Mouse (Mus musculus): ENCODE measurements around the gene Twist1.

The Twist1 gene

GRCm38 (mm10) chr12:33956576-33957399, 683 bp upstream of the Twist1 start:
- Histone ChIP-seq H3K9me3 (ENCODE audit: low read length) (no peaks in the 10 kb centered on the region), H3K27me3 (ENCODE audit: insufficient read depth, low read length) (peaks cover 63% of the 10 kb centered on the region), H3K4me1 (replicated peaks; ENCODE audit: low read depth, low read length) (peaks cover 25% of the 10 kb centered on the region), H3K36me3 (ENCODE audit: insufficient read depth, low read length) (no peaks in the 10 kb centered on the region), H3K4me3 (replicated peaks; ENCODE audit: low read length) (peak overlapping the region; percentile 79)
- TF ChIP-seq CTCF (conservative IDR thresholded peaks at IDR 0.05; ENCODE audit: low read length): no peak
- no peak for TF ChIP-seq NANOG (IDR thresholded peaks at IDR 0.05; ENCODE audit: borderline replicate concordance, low read length)
- TF ChIP-seq POU5F1 (IDR thresholded peaks at IDR 0.05; ENCODE audit: borderline replicate concordance, low read length): no peak

- TF ChIP-seq NANOG (IDR thresholded peaks at IDR 0.05; ENCODE audit: borderline replicate concordance, low read length): no peak
- no peak for TF ChIP-seq POU5F1 (IDR thresholded peaks at IDR 0.05; ENCODE audit: borderline replicate concordance, low read length)
- no peak for TF ChIP-seq CTCF (conservative IDR thresholded peaks at IDR 0.05; ENCODE audit: low read length)
- peaks cover 38% of the 10 kb centered on the region for H3K4me1 ChIP-seq (replicated peaks; ENCODE audit: low read depth, low read length)
- H3K4me3 ChIP-seq (replicated peaks; ENCODE audit: low read length): peak overlapping the region; percentile 79
- H3K9me3 ChIP-seq (ENCODE audit: low read length): no peaks in the 10 kb centered on the region
- peaks cover 73% of the 10 kb centered on the region for H3K27me3 ChIP-seq (ENCODE audit: insufficient read depth, low read length)
- no peaks in the 10 kb centered on the region for H3K36me3 ChIP-seq (ENCODE audit: insufficient read depth, low read length)
Observed at GRCm38 (mm10) chr12:33958241-33959194, 1.0 kb downstream of the Twist1 start.

- Histone ChIP-seq H3K9me3 (ENCODE audit: low read length) (no peaks in the 10 kb centered on the region), H3K36me3 (ENCODE audit: insufficient read depth, low read length) (no peaks in the 10 kb centered on the region), H3K27me3 (ENCODE audit: insufficient read depth, low read length) (peaks cover 74% of the 10 kb centered on the region), H3K4me3 (replicated peaks; ENCODE audit: low read length) (peak overlapping the region; percentile 79), H3K4me1 (replicated peaks; ENCODE audit: low read depth, low read length) (peaks cover 43% of the 10 kb centered on the region)
- TF ChIP-seq NANOG (IDR thresholded peaks at IDR 0.05; ENCODE audit: borderline replicate concordance, low read length) (no peak), CTCF (conservative IDR thresholded peaks at IDR 0.05; ENCODE audit: low read length) (no peak), POU5F1 (IDR thresholded peaks at IDR 0.05; ENCODE audit: borderline replicate concordance, low read length) (no peak)
Observed at GRCm38 (mm10) chr12:33959206-33959605, 1.7 kb downstream of the Twist1 start.

GRCm38 (mm10) chr12:33959846-33960245, 2.4 kb downstream of the Twist1 start:
- Histone ChIP-seq H3K9me3 (ENCODE audit: low read length) (no peaks in the 10 kb centered on the region), H3K27me3 (ENCODE audit: insufficient read depth, low read length) (peaks cover 75% of the 10 kb centered on the region), H3K4me3 (replicated peaks; ENCODE audit: low read length) (no peak overlapping the region), H3K36me3 (ENCODE audit: insufficient read depth, low read length) (no peaks in the 10 kb centered on the region), H3K4me1 (replicated peaks; ENCODE audit: low read depth, low read length) (peaks cover 47% of the 10 kb centered on the region)
- TF ChIP-seq CTCF (conservative IDR thresholded peaks at IDR 0.05; ENCODE audit: low read length) (no peak), POU5F1 (IDR thresholded peaks at IDR 0.05; ENCODE audit: borderline replicate concordance, low read length) (no peak), NANOG (IDR thresholded peaks at IDR 0.05; ENCODE audit: borderline replicate concordance, low read length) (no peak)

- TF ChIP-seq CTCF (conservative IDR thresholded peaks at IDR 0.05; ENCODE audit: low read length) (no peak), NANOG (IDR thresholded peaks at IDR 0.05; ENCODE audit: borderline replicate concordance, low read length) (no peak), POU5F1 (IDR thresholded peaks at IDR 0.05; ENCODE audit: borderline replicate concordance, low read length) (no peak)
- Histone ChIP-seq H3K27me3 (ENCODE audit: insufficient read depth, low read length) (peaks cover 72% of the 10 kb centered on the region), H3K4me3 (replicated peaks; ENCODE audit: low read length) (no peak overlapping the region), H3K9me3 (ENCODE audit: low read length) (no peaks in the 10 kb centered on the region), H3K36me3 (ENCODE audit: insufficient read depth, low read length) (no peaks in the 10 kb centered on the region), H3K4me1 (replicated peaks; ENCODE audit: low read depth, low read length) (peaks cover 41% of the 10 kb centered on the region)
Observed at GRCm38 (mm10) chr12:33961013-33961412, 3.5 kb downstream of the Twist1 start.

GRCm38 (mm10) chr12:33962118-33962772, 4.8 kb downstream of the Twist1 start:
- Histone ChIP-seq H3K36me3 (ENCODE audit: insufficient read depth, low read length) (no peaks in the 10 kb centered on the region), H3K4me1 (replicated peaks; ENCODE audit: low read depth, low read length) (peaks cover 40% of the 10 kb centered on the region), H3K9me3 (ENCODE audit: low read length) (no peaks in the 10 kb centered on the region), H3K27me3 (ENCODE audit: insufficient read depth, low read length) (peaks cover 71% of the 10 kb centered on the region), H3K4me3 (replicated peaks; ENCODE audit: low read length) (no peak overlapping the region)
- TF ChIP-seq CTCF (conservative IDR thresholded peaks at IDR 0.05; ENCODE audit: low read length) (no peak), NANOG (IDR thresholded peaks at IDR 0.05; ENCODE audit: borderline replicate concordance, low read length) (no peak), POU5F1 (IDR thresholded peaks at IDR 0.05; ENCODE audit: borderline replicate concordance, low read length) (no peak)

GRCm38 (mm10) chr12:33962773-33963130, 5.3 kb downstream of the Twist1 start:
- no peaks in the 10 kb centered on the region for H3K9me3 ChIP-seq (ENCODE audit: low read length)
- no peaks in the 10 kb centered on the region for H3K36me3 ChIP-seq (ENCODE audit: insufficient read depth, low read length)
- H3K4me3 ChIP-seq (replicated peaks; ENCODE audit: low read length): no peak overlapping the region
- TF ChIP-seq CTCF (conservative IDR thresholded peaks at IDR 0.05; ENCODE audit: low read length) (no peak), NANOG (IDR thresholded peaks at IDR 0.05; ENCODE audit: borderline replicate concordance, low read length) (no peak), POU5F1 (IDR thresholded peaks at IDR 0.05; ENCODE audit: borderline replicate concordance, low read length) (no peak)
- H3K27me3 ChIP-seq (ENCODE audit: insufficient read depth, low read length): peaks cover 76% of the 10 kb centered on the region
- peaks cover 45% of the 10 kb centered on the region for H3K4me1 ChIP-seq (replicated peaks; ENCODE audit: low read depth, low read length)

All from E14TG2a.4 (cell line).